Mouse (Mus musculus) liver, embryonic 14.5 days (tissue): ENCODE measurements around the gene Ptprn. TPM values are rescaled to one million over a fixed set of nuclear protein-coding genes. Genes with fewer than 3 reads are reported as not detected.
"Not testable (repeated sequence)": the region's sequence is repeated elsewhere in the genome, so short reads cannot be mapped to it uniquely, and the experiment has no call there.

Source experiments
- ATAC-seq: fragments of 200-750 bp; cut with Nextera tagmentation; 2 replicates; pipeline ENCODE4 v1.8.0; 2017; ENCODE audit warnings: moderate number of reproducible peaks, mild to moderate bottlenecking, moderate library complexity; ENCODE audit not compliant: insufficient read depth
- DNase-seq, 3 experiments: peaks; one replicate each; pipeline ENCODE4 v3.0.0-alpha.2; 2012 to 2013; ENCODE audit warnings: low read depth in 3 of 3, low spot score in 3 of 3
- H3K27ac ChIP-seq: fragments of 300-500 bp; sonication (generic); 2 replicates; pipeline ENCODE4 v1.5.1; 2014; ENCODE audit warnings: moderate library complexity, mild to moderate bottlenecking, control low read depth, inconsistent platforms
- H3K27me3 ChIP-seq: fragments of 300-500 bp; sonication (generic); 2 replicates; pipeline ENCODE4 v1.6.1; 2014; ENCODE audit warnings: mild to moderate bottlenecking, low read length, moderate library complexity; ENCODE audit not compliant: control insufficient read depth, insufficient read depth
- H3K36me3 ChIP-seq: fragments of 300-500 bp; sonication (generic); replicated peaks from 2 replicates; pipeline ENCODE4 v1.6.1; 2014; ENCODE audit warnings: low read depth; ENCODE audit not compliant: control insufficient read depth, insufficient read depth
- H3K4me1 ChIP-seq, 2 experiments: fragments of 200-500 bp in 1 of 2; fragments of 300-500 bp in 1 of 2; sonication (generic) in 1 of 2; replicated peaks; 2 replicates each; pipeline ENCODE4 v1.6.1; 2012 to 2014; ENCODE audit warnings: antibody characterized with exemption in 1 of 2, inconsistent platforms in 1 of 2, low read length in 1 of 2; ENCODE audit not compliant: control insufficient read depth in 2 of 2, insufficient read depth in 2 of 2
- H3K4me2 ChIP-seq: fragments of 300-500 bp; sonication (generic); 2 replicates; pipeline ENCODE4 v1.6.1; 2014; ENCODE audit warnings: low read depth, mild to moderate bottlenecking, control low read depth, moderate library complexity
- H3K4me3 ChIP-seq, 2 experiments: fragments of 200-500 bp in 1 of 2; fragments of 300-500 bp in 1 of 2; sonication (generic) in 1 of 2; 2 replicates each; pipeline ENCODE4 v1.5.1; 2012 to 2014; ENCODE audit warnings: low read depth in 2 of 2, low read length in 2 of 2, mild to moderate bottlenecking in 2 of 2, control low read depth in 1 of 2, inconsistent platforms in 1 of 2, moderate library complexity in 1 of 2; ENCODE audit not compliant: insufficient read depth in 1 of 2
- H3K9ac ChIP-seq: fragments of 300-500 bp; sonication (generic); replicated peaks from 2 replicates; pipeline ENCODE4 v1.6.1; 2014; ENCODE audit warnings: mild to moderate bottlenecking, control low read depth, moderate library complexity
- H3K9me3 ChIP-seq: fragments of 300-500 bp; sonication (generic); 2 replicates; pipeline ENCODE4 v1.6.1; 2016; ENCODE audit warnings: low read length, mixed read lengths; ENCODE audit not compliant: control insufficient read depth
- CTCF ChIP-seq: IDR thresholded peaks from 2 replicates; pipeline ENCODE4 v1.5.1; 2016; ENCODE audit warnings: antibody characterized with exemption, low read depth, control low read depth
- EP300 ChIP-seq: IDR thresholded peaks from 2 replicates; pipeline ENCODE4 v1.6.1; 2016; ENCODE audit warnings: antibody characterized with exemption, low read depth
- WGBS: fragments of 180-500 bp; shearing (Covaris S2); extraction: QIAGEN DNeasy Blood & Tissue Kit; methylation state at CpG from one replicate; pipeline ENCODE4 v1.1.7; 2014; ENCODE audit not compliant: insufficient replicate concordance; 5-methylcytosine and 5-hydroxymethylcytosine counted together
- polyA plus RNA-seq, 2 experiments: library from polyadenylated mRNA; depleted of rRNA in 1 of 2; stranded (reverse) in 1 of 2; unstranded in 1 of 2; fragments of >200 nt; fragmentation: Nextera tagmentation in 1 of 2; extraction: Ambion mirVana in 1 of 2; gene quantifications; 2 replicates each; pipeline versions ENCODE4 v1.2.1 to v1.2.3; 2012 to 2014

The Ptprn gene
- polyA plus RNA-seq, 2 experiments, result 0.17 to 0.26 TPM

DNA sequence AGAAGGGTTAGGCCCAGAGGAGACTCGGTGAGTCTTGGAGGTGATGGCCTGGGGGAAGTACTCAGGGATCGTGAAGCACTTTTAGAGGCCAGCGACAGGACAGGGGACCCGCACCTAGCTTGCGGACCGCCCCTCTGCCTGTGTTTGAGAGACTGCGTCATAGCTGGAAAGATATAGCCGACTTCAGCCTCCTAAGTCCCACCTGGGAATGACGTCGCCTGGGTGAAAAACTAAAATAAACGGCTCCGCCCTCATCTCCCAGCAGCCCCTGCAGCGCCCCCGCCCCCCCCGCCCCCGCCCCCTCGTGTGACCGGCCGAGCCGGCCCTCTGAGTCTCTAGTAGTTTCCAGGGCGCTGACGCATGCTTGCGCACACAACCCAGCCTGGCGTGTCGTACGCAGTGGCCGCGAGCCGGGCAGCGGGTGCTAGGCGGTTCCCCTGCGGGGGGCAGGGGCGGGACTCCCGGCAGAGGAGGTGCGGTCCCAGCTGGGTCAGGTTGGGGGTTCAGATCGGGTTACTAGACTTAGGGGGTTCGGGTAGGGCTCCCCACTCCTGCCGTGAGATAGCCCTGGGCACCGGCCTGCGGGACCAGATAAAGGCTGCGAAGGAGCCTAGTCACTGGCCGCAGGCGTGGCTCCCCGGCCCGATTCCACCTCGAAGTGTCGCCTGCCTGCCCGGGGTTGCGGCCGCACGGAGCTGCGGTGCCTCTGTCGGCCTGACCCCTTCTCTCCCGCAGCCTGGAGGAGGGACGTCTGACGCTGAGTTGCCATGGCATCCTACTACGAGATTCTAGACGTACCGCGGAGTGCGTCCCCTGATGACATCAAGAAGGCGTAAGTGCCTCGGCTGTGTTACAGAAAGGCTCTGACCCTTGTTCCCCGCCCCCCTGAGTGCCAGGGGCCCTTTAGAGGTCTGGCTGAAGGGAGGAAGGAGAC lies 27.9 kb downstream of the Ptprn start, which contains the start of gene Dnajb2:
Gene Dnajb2, plus strand, starts transcription at position 290 of the 934 bp plus-strand sequence.
- WGBS, result under 1% methylated on average over 64 of the region's 64 CpGs
- TF ChIP-seq EP300 (peak; percentile 89), CTCF (peak; percentile 28; the same call in 1 of the 2 replicates)

DNA sequence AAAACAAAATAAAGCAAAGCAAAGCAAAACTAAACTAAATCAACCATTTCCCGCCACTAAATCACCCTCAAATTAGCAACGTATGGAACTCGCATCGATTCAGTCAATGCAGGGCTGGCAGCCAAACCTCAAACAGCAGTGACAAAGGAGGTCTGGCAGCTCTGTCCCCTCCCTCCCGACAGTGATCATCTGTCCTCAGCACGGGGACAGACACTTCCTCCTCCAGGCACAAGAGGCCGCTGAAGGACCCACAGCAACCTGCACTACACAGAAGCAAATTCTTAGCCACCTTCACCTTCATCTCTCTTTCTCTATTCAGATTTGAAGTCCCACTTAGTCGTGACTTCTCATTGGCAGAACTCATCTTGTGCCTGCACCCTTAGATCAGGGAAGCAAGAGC lies 29.7 kb downstream of the Ptprn start:
- H3K27me3 ChIP-seq, result no peaks in the 10 kb centered on the region
- no peaks in the 10 kb centered on the region for H3K36me3 ChIP-seq
- H3K4me3 ChIP-seq, result no peak overlapping the region
- TF ChIP-seq EP300, result no peak
- peak; percentile 96 for TF ChIP-seq CTCF
- no peaks in the 10 kb centered on the region for H3K9me3 ChIP-seq
- H3K4me1 ChIP-seq, result peaks cover 36 to 57% of the 10 kb centered on the region in 2 experiments
- H3K4me2 ChIP-seq, result peak overlapping the region; percentile 83
- WGBS, result under 1% methylated on average over 8 of the region's 8 CpGs
- peak overlapping the region; percentile 96 for H3K27ac ChIP-seq
- peak in 2 of 3 experiments; percentile 61 to 64 for DNase-seq
- no peak for ATAC-seq
- peak overlapping the region; percentile 11; the same call in 1 of the 2 replicates for H3K9ac ChIP-seq

More for the DNA sequence above, 27.9 kb downstream of the Ptprn start, which contains the start of gene Dnajb2:
- H3K36me3 ChIP-seq, result no peaks in the 10 kb centered on the region
- DNase-seq, result peak; percentile 89 to 91 (median 91)
- peaks cover 24 to 41% of the 10 kb centered on the region in 2 experiments for H3K4me1 ChIP-seq
- ATAC-seq, result peak; percentile 95
- peak within 1 kb of the TSS; percentile 72 for H3K9ac ChIP-seq
- peak within 1 kb of the TSS; percentile 96 for H3K27ac ChIP-seq
- H3K4me2 ChIP-seq, result peak within 1 kb of the TSS; percentile 83
- peak within 1 kb of the TSS; percentile 60 to 72 for H3K4me3 ChIP-seq
- no peaks in the 10 kb centered on the region for H3K27me3 ChIP-seq
- H3K9me3 ChIP-seq, result no peaks in the 10 kb centered on the region

DNA sequence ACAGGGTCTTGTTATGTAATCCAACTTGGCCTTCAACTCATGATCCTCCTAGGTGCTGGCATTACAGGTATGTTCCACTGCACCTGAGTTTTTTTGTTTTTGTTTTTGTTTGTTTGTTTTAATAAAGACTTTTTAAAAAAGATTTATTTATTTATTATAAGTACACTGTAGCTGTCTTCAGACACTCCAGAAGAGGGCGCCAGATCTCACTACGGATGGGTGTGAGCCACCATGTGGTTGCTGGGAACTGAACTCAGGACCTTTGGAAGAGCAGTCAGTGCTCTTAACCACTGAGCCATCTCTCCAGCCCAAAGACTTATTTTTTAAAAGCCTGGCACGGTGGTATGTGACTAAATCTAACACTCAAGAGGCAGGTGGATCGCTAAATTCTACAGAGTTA lies 31.8 kb downstream of the Ptprn start:
- H3K27ac ChIP-seq, DNase-seq, H3K4me2 ChIP-seq, ATAC-seq, H3K27me3 ChIP-seq, H3K4me3 ChIP-seq, H3K9me3 ChIP-seq, H3K9ac ChIP-seq, H3K36me3 ChIP-seq: not testable (repeated sequence)
- 59% methylated on average over 4 of the region's 4 CpGs for WGBS
- peak; percentile 62 for TF ChIP-seq CTCF
- peaks cover 42 to 61% of the 10 kb centered on the region in 2 experiments for H3K4me1 ChIP-seq

DNA sequence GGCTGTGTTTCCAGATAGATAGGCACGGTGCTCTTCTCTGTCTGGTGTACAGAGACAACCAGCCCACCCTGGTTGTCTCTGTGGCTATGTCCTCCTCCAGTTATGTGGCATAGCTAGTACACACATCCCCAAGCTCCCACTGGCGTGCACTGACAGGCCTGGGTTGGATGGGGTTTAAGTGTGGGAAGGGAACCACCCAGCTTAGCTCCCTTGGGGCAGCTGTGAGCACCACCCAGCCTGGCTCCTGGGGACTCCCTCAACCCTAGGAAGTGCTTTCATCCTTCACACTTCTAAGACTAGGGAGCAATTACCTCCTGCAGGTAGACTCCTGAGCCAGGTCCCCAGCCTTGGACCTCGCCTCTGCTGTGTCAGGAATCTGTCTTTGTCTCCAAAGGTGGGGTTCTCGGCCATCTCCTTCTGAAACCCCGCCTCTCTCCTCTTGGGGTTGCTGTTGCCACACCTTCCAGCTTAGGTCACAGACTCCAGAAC lies 32.6 kb downstream of the Ptprn start, which contains the start of gene A630095N17Rik:
Gene A630095N17Rik, minus strand, starts transcription at position 439 of the 489 bp plus-strand sequence.
- DNase-seq (no peak), ATAC-seq (no peak)
- Histone ChIP-seq H3K4me1 (peaks cover 38 to 59% of the 10 kb centered on the region in 2 experiments), H3K4me3 (no peak within 1 kb of the TSS), H3K36me3 (no peaks in the 10 kb centered on the region), H3K27ac (peak within 1 kb of the TSS; percentile 10), H3K4me2 (no peak within 1 kb of the TSS), H3K9ac (no peak within 1 kb of the TSS), H3K9me3 (no peaks in the 10 kb centered on the region), H3K27me3 (no peaks in the 10 kb centered on the region)
- 54% methylated on average over 5 of the region's 5 CpGs for WGBS
- no peak for TF ChIP-seq EP300
- no peak for TF ChIP-seq CTCF

DNA sequence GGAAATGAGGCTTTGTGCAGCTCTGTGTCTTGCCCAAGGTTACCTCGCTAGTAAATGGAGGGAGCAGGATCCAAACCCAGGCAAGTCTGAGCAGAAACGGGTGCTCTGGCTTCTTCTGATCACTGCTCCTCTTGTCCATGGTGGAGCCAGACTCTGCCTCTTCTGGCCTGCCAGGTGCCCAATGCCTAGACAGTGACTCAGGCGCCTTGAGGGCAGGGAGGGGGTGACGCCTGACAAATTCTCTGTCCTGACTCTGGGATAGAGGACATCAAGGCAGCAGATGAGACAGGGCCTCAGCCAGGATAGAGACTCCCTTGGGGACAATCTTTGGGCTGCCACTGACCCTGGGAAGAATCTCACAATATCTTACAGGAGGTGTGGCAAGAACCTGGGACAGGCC lies 33.1 kb downstream of the Ptprn start:
- peak overlapping the region; percentile 10 for H3K27ac ChIP-seq
- H3K4me2 ChIP-seq, result no peak overlapping the region
- ATAC-seq, result no peak
- H3K4me1 ChIP-seq, result peaks cover 38 to 61% of the 10 kb centered on the region in 2 experiments
- no peak for DNase-seq
- TF ChIP-seq CTCF (no peak), EP300 (no peak)
- H3K36me3 ChIP-seq, result no peaks in the 10 kb centered on the region
- H3K9ac ChIP-seq, result no peak overlapping the region
- 56% methylated on average over 4 of the region's 4 CpGs for WGBS
- no peak overlapping the region for H3K4me3 ChIP-seq
- H3K9me3 ChIP-seq, result no peaks in the 10 kb centered on the region
- no peaks in the 10 kb centered on the region for H3K27me3 ChIP-seq
